Mouse (Mus musculus) liver, adult 2 months (tissue): ENCODE measurements at regions not wholly inside any gene's neighbourhood (a gene's known extent, or its start where the extent isn't known, plus 50 kb on each side); places are given as distances from the start of the nearest gene placed in this dataset.

Experiments
- DNase-seq: peaks from one replicate; pipeline ENCODE4 v3.0.0-alpha.2; 2011; ENCODE audit warnings: low read depth, low spot score; ENCODE audit errors: extremely low read depth
- H3K27ac ChIP-seq: fragments of 200-500 bp; replicated peaks from 2 replicates; pipeline ENCODE4 v1.5.1; 2012; ENCODE audit warnings: low read depth, mild to moderate bottlenecking, control low read depth, inconsistent platforms, low read length; ENCODE audit not compliant: insufficient read depth
- H3K27me3 ChIP-seq: fragments of 200-500 bp; 2 replicates; pipeline ENCODE4 v1.6.1; 2012; ENCODE audit warnings: mild to moderate bottlenecking, moderate library complexity, low read length, inconsistent platforms; ENCODE audit not compliant: control insufficient read depth, insufficient read depth
- H3K36me3 ChIP-seq: fragments of 200-500 bp; 2 replicates; pipeline ENCODE4 v1.6.1; 2012; ENCODE audit warnings: low read length, inconsistent platforms; ENCODE audit not compliant: control insufficient read depth, insufficient read depth
- H3K4me1 ChIP-seq: fragments of 200-500 bp; 2 replicates; pipeline ENCODE4 v1.6.1; 2011; ENCODE audit warnings: low read length; ENCODE audit not compliant: control insufficient read depth, insufficient read depth
- H3K4me3 ChIP-seq: fragments of 200-500 bp; 2 replicates; pipeline ENCODE4 v1.5.1; 2011; ENCODE audit warnings: low read depth, mild to moderate bottlenecking, control low read depth, low read length, moderate library complexity; ENCODE audit not compliant: insufficient read depth
- H3K79me2 ChIP-seq: fragments of 200-500 bp; 2 replicates; pipeline ENCODE4 v1.6.1; 2012; ENCODE audit warnings: inconsistent platforms, mild to moderate bottlenecking, low read length, moderate library complexity; ENCODE audit not compliant: control insufficient read depth, insufficient read depth
- H3K9ac ChIP-seq: fragments of 200-500 bp; 2 replicates; pipeline ENCODE4 v1.6.1; 2012; ENCODE audit warnings: low read depth, mild to moderate bottlenecking, control low read depth, inconsistent platforms, low read length
- CTCF ChIP-seq: fragments of 200-500 bp; IDR thresholded peaks from 2 replicates; pipeline ENCODE4 v1.5.1; 2011; ENCODE audit warnings: low read depth, low read length, control low read depth
- POLR2A ChIP-seq: fragments of 200-500 bp; IDR thresholded peaks from 2 replicates; pipeline ENCODE4 v1.6.1; 2011; ENCODE audit warnings: low read length, control low read depth; ENCODE audit not compliant: insufficient read depth; ENCODE audit errors: extremely low read depth
- WGBS: fragments of 180-500 bp; shearing (Covaris S2); methylation state at CpG from one replicate; pipeline ENCODE4 v1.1.7; 2018; 5-methylcytosine and 5-hydroxymethylcytosine counted together

- H3K4me1 ChIP-seq = no peaks in the 10 kb centered on the region
- H3K27me3 ChIP-seq = no peaks in the 10 kb centered on the region
- H3K4me3 ChIP-seq = no peak overlapping the region
- no peak for DNase-seq
- TF ChIP-seq POLR2A (no peak), CTCF (no peak)
- no peak overlapping the region for H3K27ac ChIP-seq
- H3K79me2 ChIP-seq = no peaks in the 10 kb centered on the region
- H3K9ac ChIP-seq = no peak overlapping the region
- no peaks in the 10 kb centered on the region for H3K36me3 ChIP-seq
- WGBS = 76% methylated on average over 1 of the region's 1 CpGs
Observed at GRCm38 (mm10) chr8:59499618-59500017, 587.2 kb upstream of the Galntl6 start.

DNA sequence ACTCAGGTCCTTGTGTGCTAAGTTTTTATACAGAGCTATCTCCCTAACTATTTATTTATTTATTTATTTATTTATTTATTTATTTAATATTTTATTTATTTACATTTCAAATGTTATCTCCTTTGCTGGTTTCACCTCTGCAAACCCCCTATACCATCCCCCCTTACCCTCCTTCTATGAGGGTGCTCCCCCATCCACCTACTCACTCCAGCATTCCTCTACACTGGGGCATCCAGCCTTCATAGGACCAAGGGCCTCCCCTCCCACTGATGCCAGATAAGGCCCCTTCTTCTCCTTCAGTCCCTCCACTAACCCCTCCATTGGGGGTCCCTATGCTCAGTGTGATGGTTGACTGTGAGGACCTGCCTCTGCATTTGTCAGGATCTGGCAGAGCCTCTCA is 579.0 kb upstream of the Galntl6 start:
- Histone ChIP-seq H3K36me3 (no peaks in the 10 kb centered on the region), H3K27me3 (no peaks in the 10 kb centered on the region), H3K27ac (no peak overlapping the region), H3K4me3 (no peak overlapping the region), H3K79me2 (no peaks in the 10 kb centered on the region), H3K4me1 (no peaks in the 10 kb centered on the region), H3K9ac (no peak overlapping the region)
- no peak for TF ChIP-seq POLR2A
- no peak for TF ChIP-seq CTCF
- no peak for DNase-seq

- Histone ChIP-seq H3K27ac (no peak overlapping the region), H3K36me3 (no peaks in the 10 kb centered on the region), H3K79me2 (no peaks in the 10 kb centered on the region), H3K27me3 (no peaks in the 10 kb centered on the region), H3K4me1 (no peaks in the 10 kb centered on the region), H3K9ac (no peak overlapping the region), H3K4me3 (no peak overlapping the region)
- no peak for TF ChIP-seq POLR2A
- TF ChIP-seq CTCF = no peak
- DNase-seq = no peak
- 32% methylated on average over 3 of the region's 3 CpGs for WGBS
Observed at GRCm38 (mm10) chr8:59478257-59478656, 565.8 kb upstream of the Galntl6 start.

GRCm38 (mm10) chr8:59474195-59474594 is 561.8 kb upstream of the Galntl6 start:
- H3K4me1 ChIP-seq = no peaks in the 10 kb centered on the region
- TF ChIP-seq POLR2A (no peak), CTCF (no peak)

GRCm38 (mm10) chr8:59448622-59449021 is 536.2 kb upstream of the Galntl6 start:
- H3K79me2 ChIP-seq = no peaks in the 10 kb centered on the region
- H3K27me3 ChIP-seq = no peaks in the 10 kb centered on the region
- H3K4me3 ChIP-seq = no peak overlapping the region
- TF ChIP-seq POLR2A (no peak), CTCF (no peak)
- H3K36me3 ChIP-seq = no peaks in the 10 kb centered on the region
- no peaks in the 10 kb centered on the region for H3K4me1 ChIP-seq
- H3K9ac ChIP-seq = no peak overlapping the region
- no peak for DNase-seq
- 71% methylated on average over 4 of the region's 4 CpGs for WGBS
- H3K27ac ChIP-seq = no peak overlapping the region

More at GRCm38 (mm10) chr8:59474195-59474594, 561.8 kb upstream of the Galntl6 start:
- no peak overlapping the region for H3K9ac ChIP-seq
- no peak overlapping the region for H3K4me3 ChIP-seq
- no peak for DNase-seq
- 61% methylated on average over 1 of the region's 1 CpGs for WGBS
- H3K79me2 ChIP-seq = no peaks in the 10 kb centered on the region
- H3K36me3 ChIP-seq = no peaks in the 10 kb centered on the region
- H3K27me3 ChIP-seq = no peaks in the 10 kb centered on the region
- no peak overlapping the region for H3K27ac ChIP-seq

- no peak for DNase-seq
- Histone ChIP-seq H3K27ac (no peak overlapping the region), H3K36me3 (no peaks in the 10 kb centered on the region), H3K4me1 (no peaks in the 10 kb centered on the region), H3K9ac (no peak overlapping the region), H3K79me2 (no peaks in the 10 kb centered on the region), H3K27me3 (no peaks in the 10 kb centered on the region), H3K4me3 (no peak overlapping the region)
- TF ChIP-seq POLR2A = no peak
- TF ChIP-seq CTCF = no peak
Observed at GRCm38 (mm10) chr8:59403659-59404058, 491.2 kb upstream of the Galntl6 start.
